Mouse (Mus musculus) heart, adult 2 months (tissue): ENCODE data around the gene 4930556J24Rik.
"Not testable (repeated sequence)": the region's sequence is repeated elsewhere in the genome, so short reads cannot be mapped to it uniquely, and the experiment has no call there.

Experiments
- CTCF ChIP-seq: fragments of 200-600 bp; IDR thresholded peaks from 2 replicates; pipeline ENCODE4 v1.8.1; 2022; ENCODE audit warnings: antibody characterized with exemption, mild to moderate bottlenecking, moderate library complexity
- POLR2A ChIP-seq: fragments of 200-500 bp; IDR thresholded peaks from 2 replicates; pipeline ENCODE4 v1.6.1; 2011; ENCODE audit warnings: mild to moderate bottlenecking, low read depth, low read length, control low read depth; ENCODE audit not compliant: insufficient read depth

- not testable (repeated sequence) for TF ChIP-seq CTCF, POLR2A
Measured at GRCm38 (mm10) chr11:3955371-3955770, 21.2 kb downstream of the 4930556J24Rik start.
